Mouse (Mus musculus) neutrophil, adult 5-6 weeks (primary cell): Measurements from ENCODE around the gene Elovl1. TPM values are rescaled to one million over a fixed set of nuclear protein-coding genes. Genes with fewer than 3 reads are reported as not detected.

Source experiments
- total RNA-seq: library from RNA; stranded (forward); fragments of 200-1000 nt; gene quantifications from 2 replicates; pipeline ENCODE4 v1.2.3, GENCODE M21; 2017

Elovl1 gene
- total RNA-seq, 1 experiment from 2014 or later: 59.4 TPM

Other genes with a start within 250 kb of the Elovl1 start
- gene Kdm4a, start 248.1 kb upstream of the Elovl1 start, total RNA-seq: 75.9 and 93.9 TPM in 2 replicates
- 0.23 and 0.49 TPM in 2 replicates for gene Ptprf, start 136.7 kb upstream of the Elovl1 start, total RNA-seq
- gene Szt2, start 18.8 kb upstream of the Elovl1 start, total RNA-seq: 15.8 and 17.5 TPM in 2 replicates
- gene Med8, start 18.8 kb upstream of the Elovl1 start, total RNA-seq: 85.8 and 105 TPM in 2 replicates
- gene Cdc20, start 9.3 kb downstream of the Elovl1 start, total RNA-seq: 2.3 and 2.7 TPM in 2 replicates
- gene Mpl, start 29.4 kb downstream of the Elovl1 start, total RNA-seq: 1.7 and 2.0 TPM in 2 replicates
- gene Tie1, start 62.0 kb downstream of the Elovl1 start, total RNA-seq: not detected in 2 replicates
- gene 2610528J11Rik, start 98.9 kb downstream of the Elovl1 start, total RNA-seq: not detected in 2 replicates
- 0.35 and 1.1 TPM in 2 replicates for gene Tmem125, start 116.0 kb downstream of the Elovl1 start, total RNA-seq
- 0.35 and 0.37 TPM in 2 replicates for gene Cfap57, start 192.7 kb downstream of the Elovl1 start, total RNA-seq
- gene Ebna1bp2, start 192.7 kb downstream of the Elovl1 start, total RNA-seq: 60.6 and 63.4 TPM in 2 replicates
- gene Olfr62, start 230.9 kb downstream of the Elovl1 start, total RNA-seq: 0.23 TPM in 1 of 2 replicates, not detected in the other